Comparison of ENCODE assay signal across 9 mouse cellular contexts in the genomic region with DNA sequence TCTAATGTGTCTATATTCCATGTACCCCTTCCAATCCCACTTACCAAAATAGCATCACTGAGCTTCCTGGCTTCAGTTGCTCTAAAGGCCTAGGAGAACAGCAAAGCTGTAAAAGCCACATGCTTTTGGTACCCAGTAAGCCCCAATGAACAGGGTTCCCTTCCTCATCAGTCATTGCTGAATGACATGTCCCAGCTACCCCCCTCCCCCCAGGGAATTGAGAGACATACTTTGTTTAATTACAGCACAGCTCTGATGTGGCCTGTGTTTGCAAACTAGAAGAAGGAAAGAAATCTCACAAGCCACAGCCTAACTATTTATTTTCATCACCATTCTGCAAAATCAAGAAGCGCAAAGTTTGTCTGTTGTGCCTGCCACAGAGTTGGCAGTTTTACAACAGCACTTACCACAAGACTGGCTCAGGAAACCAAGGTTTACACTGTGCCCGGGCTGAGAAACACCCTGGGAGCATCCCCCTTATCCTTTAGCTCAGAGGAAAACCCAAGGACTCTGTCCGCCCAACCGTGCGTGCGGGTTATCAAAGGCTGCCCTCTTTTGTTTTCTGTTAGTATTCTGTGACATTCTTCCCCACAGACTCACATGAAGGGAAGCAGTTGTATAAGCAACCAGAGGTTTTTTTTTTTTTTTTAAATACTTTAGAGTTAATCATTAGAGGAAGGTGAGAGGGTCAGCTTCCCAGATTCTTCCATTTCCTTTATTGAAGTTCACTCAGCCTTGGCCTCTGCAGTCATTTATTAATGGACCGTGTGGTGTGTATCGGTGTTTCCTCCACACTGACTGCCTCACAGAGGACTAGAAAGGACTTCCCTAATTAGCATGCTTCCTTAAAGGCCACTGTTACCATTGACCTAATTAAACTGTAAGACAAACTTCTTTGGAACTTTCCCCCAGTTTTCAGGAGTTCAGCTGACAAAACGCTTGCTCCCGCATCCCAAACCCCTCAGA.
DNase-seq lines count a peak whose midpoint lies in the region; ATAC-seq lines count a peak whose summit lies in the region.
"Had no signal": no experiment of that assay in that cellular context is flagged by ENCODE, and none has a peak within 500 bp of the region (broad histone marks: within the 10 kb centered on the region; RNA-seq: fewer than 3 reads in every experiment).

No protein-coding gene starts in this region.

- no peaks in the 10 kb centered on the region for H3K36me3 ChIP-seq in hindbrain, embryonic 16.5 days (ENCODE audit: control insufficient read depth, insufficient read depth, low read length)
- H3K36me3 ChIP-seq in liver, embryonic 13.5 days: no peaks in the 10 kb centered on the region
- H3K36me3 ChIP-seq: embryonic facial prominence, embryonic 12.5 days had no signal

- ATAC-seq in hindbrain, embryonic 16.5 days: peak; percentile 21; the same call in 1 of the 2 replicates
- ATAC-seq in liver, embryonic 13.5 days (ENCODE audit: low read depth): peak; percentile 68

- peak; percentile 36 to 69 for DNase-seq in adrenal gland, adult (ENCODE audit: inconsistent age in 2 of 2, low spot score in 1 of 2)
- no peak for DNase-seq in adrenal gland, postnatal 4 days (ENCODE audit: low spot score in 2 of 2)
- peak; percentile 90 for DNase-seq in Muller cell, postnatal 12 days (ENCODE audit: inconsistent ontology term)
- peak; percentile 1 for DNase-seq in liver, embryonic 13.5 days
- DNase-seq in ovary, postnatal 36 days (ENCODE audit: low spot score): peak; percentile 48
- DNase-seq in left cerebral cortex, postnatal 10 days (ENCODE audit: extremely low spot score in 1 of 2, low spot score in 2 of 2): no peak
- no peak for DNase-seq in gastrocnemius, postnatal 14 days

- H3K27ac ChIP-seq in hindbrain, embryonic 16.5 days (ENCODE audit: low read depth, low read length): no peak overlapping the region
- H3K27ac ChIP-seq in liver, embryonic 13.5 days: peak overlapping the region; percentile 75
- H3K27ac ChIP-seq: embryonic facial prominence, embryonic 12.5 days had no signal

- no peak overlapping the region for H3K4me2 ChIP-seq in hindbrain, embryonic 16.5 days (ENCODE audit: low read length)
- peak overlapping the region; percentile 31 for H3K4me2 ChIP-seq in liver, embryonic 13.5 days
- H3K4me2 ChIP-seq: embryonic facial prominence, embryonic 12.5 days had no signal

- H3K27me3 ChIP-seq in hindbrain, embryonic 16.5 days (replicated peaks; ENCODE audit: control insufficient read depth, insufficient read depth, low read length): no peaks in the 10 kb centered on the region
- H3K27me3 ChIP-seq in liver, embryonic 13.5 days: no peaks in the 10 kb centered on the region
- H3K27me3 ChIP-seq: embryonic facial prominence, embryonic 12.5 days had no signal

- intact Hi-C loops in left cerebral cortex, postnatal 10 days (cut with DNase I): no loop called here
- intact Hi-C loops in gastrocnemius, postnatal 14 days (cut with DNase I; ENCODE audit: low total_unique reads): loop anchor here (10.0 kb wide), 1 partner anchor 1053 kb away; no protein-coding TSS in a partner anchor

- WGBS in hindbrain, embryonic 16.5 days: 23% methylated on average over 10 of the region's 10 CpGs
- whole genome bisulfite sequencing in liver, embryonic 13.5 days (ENCODE audit: insufficient replicate concordance): 49% methylated on average over 10 of the region's 10 CpGs

- H3K9me3 ChIP-seq in hindbrain, embryonic 16.5 days (ENCODE audit: control insufficient read depth, low read length): no peaks in the 10 kb centered on the region
- H3K9me3 ChIP-seq in liver, embryonic 13.5 days (replicated peaks): no peaks in the 10 kb centered on the region
- H3K9me3 ChIP-seq: embryonic facial prominence, embryonic 12.5 days had no signal

- H3K4me3 ChIP-seq in hindbrain, embryonic 16.5 days (ENCODE audit: low read length): no peak overlapping the region
- peak overlapping the region; percentile 12; the same call in 1 of the 2 replicates for H3K4me3 ChIP-seq in liver, embryonic 13.5 days (replicated peaks)
- H3K4me3 ChIP-seq: embryonic facial prominence, embryonic 12.5 days had no signal

- no peak overlapping the region for H3K9ac ChIP-seq in hindbrain, embryonic 16.5 days (ENCODE audit: low read depth, low read length)
- 0 out of 2 replicates have a peak overlapping the region, but pooled peaks have one; percentile 1 for H3K9ac ChIP-seq in liver, embryonic 13.5 days
- H3K9ac ChIP-seq: embryonic facial prominence, embryonic 12.5 days had no signal

- H3K4me1 ChIP-seq in hindbrain, embryonic 16.5 days (ENCODE audit: control insufficient read depth, insufficient read depth, low read depth, low read length): peaks cover 5% of the 10 kb centered on the region
- peaks cover 12% of the 10 kb centered on the region for H3K4me1 ChIP-seq in liver, embryonic 13.5 days (replicated peaks)

Comparison
In these comparisons a context has a peak if more than half of its experiments do, and no peak if none do; other contexts are left out.
1. DNase-seq: peak in adrenal gland, adult (2 of 2), Muller cell, postnatal 12 days (single experiment), liver, embryonic 13.5 days (single experiment) and ovary, postnatal 36 days (single experiment); none in adrenal gland, postnatal 4 days (0 of 2), left cerebral cortex, postnatal 10 days (0 of 2) and gastrocnemius, postnatal 14 days (single experiment).